Mouse (Mus musculus): Measurements from ENCODE around the gene Nadk.
"Not testable (repeated sequence)": the region's sequence is repeated elsewhere in the genome, so short reads cannot be mapped to it uniquely, and the experiment has no call there.

Gene Nadk

GRCm38 (mm10) chr4:155570315-155570714 is 8.1 kb downstream of the Nadk start:
- not testable (repeated sequence) for DNase-seq

- no peak for DNase-seq
These were observed 9.3 kb downstream of the Nadk start for GRCm38 (mm10) chr4:155571442-155571841.

- no peak for DNase-seq
These were observed 11.0 kb downstream of the Nadk start for GRCm38 (mm10) chr4:155573155-155573554.

- DNase-seq: no peak
These were observed 11.7 kb downstream of the Nadk start for GRCm38 (mm10) chr4:155573876-155574275.

GRCm38 (mm10) chr4:155574931-155575330 is 12.8 kb downstream of the Nadk start:
- DNase-seq: no peak

GRCm38 (mm10) chr4:155575521-155575920 is 13.3 kb downstream of the Nadk start:
- no peak for DNase-seq

GRCm38 (mm10) chr4:155577132-155577531 is 15.0 kb downstream of the Nadk start:
- DNase-seq: no peak

GRCm38 (mm10) chr4:155577741-155578140 is 15.6 kb downstream of the Nadk start:
- DNase-seq: no peak

- no peak for DNase-seq
These were observed 16.4 kb downstream of the Nadk start for GRCm38 (mm10) chr4:155578336-155579125.

- DNase-seq: peak; percentile 69
These were observed 18.2 kb downstream of the Nadk start for GRCm38 (mm10) chr4:155580420-155580819.

- no peak for DNase-seq
These were observed 20.2 kb downstream of the Nadk start for GRCm38 (mm10) chr4:155582279-155582905.

- DNase-seq: no peak
These were observed 27.2 kb downstream of the Nadk start for GRCm38 (mm10) chr4:155589356-155589755.

- DNase-seq: no peak
These were observed 29.0 kb downstream of the Nadk start for GRCm38 (mm10) chr4:155591012-155591719.

- no peak for DNase-seq
These were observed 31.6 kb downstream of the Nadk start for GRCm38 (mm10) chr4:155593780-155594179.

GRCm38 (mm10) chr4:155595777-155596176 is 33.6 kb downstream of the Nadk start:
- no peak for DNase-seq

GRCm38 (mm10) chr4:155596606-155597005 is 34.4 kb downstream of the Nadk start:
- no peak for DNase-seq

- no peak for DNase-seq
These were observed 36.4 kb downstream of the Nadk start for GRCm38 (mm10) chr4:155598536-155598935.

GRCm38 (mm10) chr4:155599901-155600825 is 38.0 kb downstream of the Nadk start:
- DNase-seq: no peak

- DNase-seq: peak; percentile 97
These were observed 39.2 kb downstream of the Nadk start, which contains the start of gene Slc35e2 for GRCm38 (mm10) chr4:155601091-155601996. TSS of gene Slc35e2 (plus strand) at chr4:155601416.

- no peak for DNase-seq
These were observed 39.8 kb downstream of the Nadk start for GRCm38 (mm10) chr4:155601997-155602456.

GRCm38 (mm10) chr4:155602753-155603152 is 40.6 kb downstream of the Nadk start:
- no peak for DNase-seq
